Mouse (Mus musculus): ENCODE measurements around the gene Kcng4. TPM values are rescaled to one million over a fixed set of nuclear protein-coding genes. Genes with fewer than 3 reads are reported as not detected.

Gene Kcng4
- not detected for total RNA-seq (2023)

DNA sequence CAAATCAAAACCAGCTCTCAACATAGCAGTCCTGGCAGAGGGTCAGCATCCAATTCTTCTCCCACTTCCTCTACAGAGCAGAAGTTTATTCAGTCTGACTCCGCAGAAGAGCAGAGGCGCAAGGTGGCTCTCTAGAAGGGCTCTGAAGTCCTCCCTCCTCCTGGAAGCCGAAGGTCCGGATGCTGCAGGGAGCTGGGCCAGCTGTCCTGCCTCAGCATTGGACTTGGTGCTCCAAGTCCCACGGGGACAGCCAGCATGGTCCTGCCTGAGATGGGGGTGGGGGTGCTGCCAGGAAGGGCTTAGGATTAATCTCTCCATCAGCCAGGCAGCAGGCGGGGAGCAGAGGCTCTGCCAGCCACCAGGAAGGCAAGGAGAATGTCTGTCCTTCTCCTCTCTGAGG is at the start of gene Kcng4:
Kcng4 (minus strand) TSS at position 303 of the 400 bp plus-strand sequence.

DNA sequence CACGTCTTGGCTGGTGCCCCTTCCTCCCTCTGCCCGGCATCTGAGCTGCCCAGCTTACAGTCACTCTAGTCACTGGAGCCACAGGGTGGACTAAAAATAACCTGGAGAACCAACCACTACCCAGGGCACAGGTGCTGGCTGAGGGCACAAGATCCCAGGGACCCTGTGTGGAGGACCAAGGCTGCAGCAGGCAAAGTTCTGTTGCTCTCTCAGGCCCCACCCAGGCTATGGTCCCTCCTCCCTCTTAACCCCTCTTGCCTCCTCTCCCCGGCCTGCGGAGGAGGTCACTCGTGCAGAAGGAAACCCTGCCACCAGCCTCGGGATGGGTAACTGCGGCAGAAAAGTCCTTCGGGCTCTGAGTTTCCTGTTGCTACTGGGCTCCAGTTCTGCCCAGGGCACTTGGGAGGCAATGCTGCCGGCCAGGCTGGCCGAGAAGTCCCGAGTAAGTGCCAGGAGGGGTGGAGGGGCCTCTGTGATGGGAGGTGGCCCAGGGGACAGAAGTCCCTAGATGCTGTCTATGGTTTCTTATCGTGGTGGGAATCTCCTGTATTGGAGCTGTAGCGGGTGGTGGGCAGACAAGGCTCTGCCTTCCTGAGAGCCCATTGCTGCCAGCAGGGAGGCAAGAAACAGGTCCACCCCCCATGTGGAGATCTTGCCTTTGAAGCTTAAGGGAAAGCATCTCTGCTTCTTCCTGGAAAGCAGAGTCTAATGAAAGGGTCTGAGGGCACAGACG is 30.9 kb upstream of the Kcng4 start, which contains the start of gene Wfdc1:
Wfdc1 (plus strand) TSS at position 147 of the 733 bp plus-strand sequence.

DNA sequence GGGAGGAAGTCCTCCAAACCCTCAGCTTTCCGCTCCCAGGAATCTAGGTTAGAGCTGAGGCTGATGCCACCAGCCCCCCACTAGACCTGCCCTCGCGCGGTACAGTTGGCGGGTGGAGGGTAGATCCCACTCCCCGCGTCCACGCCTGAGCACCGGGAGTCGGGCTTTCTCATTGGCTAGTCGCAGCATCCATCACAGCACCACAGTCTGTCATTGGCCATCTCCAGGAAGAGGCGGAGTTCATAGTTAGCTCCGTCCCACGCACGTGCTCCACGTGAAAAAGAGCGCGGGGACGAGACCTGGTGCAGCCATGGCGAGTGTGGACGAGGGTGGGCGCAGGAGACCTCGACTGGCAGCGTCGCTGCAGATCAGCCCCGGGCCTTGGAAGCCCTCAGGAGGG is 23.0 kb downstream of the Kcng4 start, which contains the start of gene Adad2:
Adad2 (plus strand) TSS at position 277 of the 400 bp plus-strand sequence.

DNA sequence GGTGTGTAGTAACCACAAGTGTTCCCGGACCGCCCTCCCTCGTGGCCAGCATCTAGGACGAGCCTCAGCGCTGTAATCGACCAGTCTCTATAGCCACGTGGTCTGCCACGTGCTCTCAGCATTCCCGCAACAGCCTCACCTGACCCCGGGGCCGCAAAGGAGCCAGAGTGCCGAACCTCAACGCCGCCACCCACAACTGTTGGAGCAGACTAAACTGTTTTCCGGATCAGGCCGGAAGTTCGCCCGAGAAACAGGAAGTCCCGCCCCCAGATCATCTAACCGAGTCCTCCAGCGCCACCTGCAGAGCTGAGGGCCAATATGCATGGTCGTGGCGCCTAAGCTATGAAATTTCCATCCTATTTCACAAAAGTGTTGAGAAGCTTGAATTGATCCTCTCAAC is 30.5 kb downstream of the Kcng4 start, which contains the start of gene Taf1c:
Taf1c (minus strand) TSS at position 227 of the 400 bp plus-strand sequence.

DNA sequence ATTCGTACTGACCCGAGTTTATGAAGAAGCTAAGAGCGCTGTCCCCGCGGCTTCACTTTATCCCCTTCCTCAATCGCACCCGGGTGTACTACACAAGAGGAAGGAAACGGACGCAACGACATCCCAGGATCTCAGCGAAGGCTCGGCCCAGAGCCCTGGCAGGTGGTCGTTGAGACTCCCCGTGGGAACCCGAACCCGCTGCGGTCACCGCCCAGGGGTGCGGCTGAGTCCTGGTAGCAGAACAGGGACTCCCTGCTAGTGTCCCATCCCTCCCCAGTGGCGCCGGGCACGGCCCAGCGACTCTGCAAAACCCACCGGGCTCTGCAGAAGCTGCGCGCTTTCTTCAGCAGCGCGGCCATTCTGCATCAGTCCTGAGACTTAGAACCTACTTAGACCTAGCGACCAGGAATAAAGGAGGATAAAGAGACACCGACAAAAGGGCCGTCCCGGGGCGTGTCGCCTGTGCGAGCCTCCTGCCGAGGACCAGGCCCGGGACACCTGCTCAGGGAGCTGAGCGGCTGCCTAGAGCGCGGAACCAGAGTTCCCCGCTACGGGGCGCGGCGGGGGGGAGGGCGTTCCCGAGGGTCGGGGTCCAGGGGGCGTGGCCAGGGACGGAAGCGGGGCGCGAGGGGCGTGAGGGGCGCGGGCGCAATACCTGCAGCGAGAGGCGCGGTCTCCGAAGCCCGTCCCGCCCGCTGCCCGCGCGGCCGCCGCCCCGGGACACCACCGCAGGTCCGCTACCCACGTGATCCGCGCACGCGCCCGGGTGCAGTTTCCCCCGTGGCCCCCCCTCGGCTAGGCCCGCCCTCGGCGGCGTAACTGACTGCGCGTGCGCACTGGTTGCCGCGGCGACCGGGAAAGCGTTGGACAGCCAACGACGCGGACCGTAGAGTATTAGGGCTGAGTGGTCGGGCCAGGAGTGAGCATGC is 60.8 kb downstream of the Kcng4 start, which contains the start of the genes Hsdl1 and Dnaaf1:
Hsdl1 (minus strand) TSS at position 747 of the 929 bp plus-strand sequence.
Dnaaf1 (plus strand) TSS at position 799 of the 929 bp plus-strand sequence.

Other genes starting within 250 kb of the Kcng4 start
- 10 to 100 TPM; 20.1 to 22.0 TPM for gene Mlycd, start 240.8 kb downstream of the Kcng4 start, total RNA-seq (2023)
- gene Osgin1, start 201.6 kb downstream of the Kcng4 start, total RNA-seq (2023), result 1 to 10 TPM; 4.6 to 7.4 TPM
- gene Necab2, start 189.0 kb downstream of the Kcng4 start, total RNA-seq (2023), result not detected
- 1 to 10 TPM; 1.0 to 2.3 TPM for gene Slc38a8, start 134.0 kb downstream of the Kcng4 start, total RNA-seq (2023)
- 100 to 1,000 TPM; 120 to 125 TPM for gene Mbtps1, start 76.9 kb downstream of the Kcng4 start, total RNA-seq (2023)
- 10 to 100 TPM; 44.1 to 52.3 TPM for gene Hsdl1, start 60.5 kb downstream of the Kcng4 start, total RNA-seq (2023)
- not detected for gene Dnaaf1, start 60.4 kb downstream of the Kcng4 start, total RNA-seq (2023)
- gene Taf1c, start 30.5 kb downstream of the Kcng4 start, total RNA-seq (2023), result 10 to 100 TPM; 20.7 to 21.4 TPM
- gene Adad2, start 22.9 kb downstream of the Kcng4 start, total RNA-seq (2023), result not detected
- not detected for gene Wfdc1, start 30.7 kb upstream of the Kcng4 start, total RNA-seq (2023)
- gene Atp2c2, start 64.3 kb upstream of the Kcng4 start, total RNA-seq (2023), result not detected
- gene Tldc1, start 142.7 kb upstream of the Kcng4 start, total RNA-seq (2023), result 1 to 10 TPM; 3.6 to 4.6 TPM
- gene Cotl1, start 204.9 kb upstream of the Kcng4 start, total RNA-seq (2023), result 100 to 1,000 TPM; 381 to 385 TPM
- 10 to 100 TPM; 13.2 to 14.1 TPM for gene Klhl36, start 226.6 kb upstream of the Kcng4 start, total RNA-seq (2023)